Mouse (Mus musculus) hindbrain, embryonic 10.5 days (tissue): Measurements from ENCODE around the gene Clic3. TPM values are rescaled to one million over a fixed set of nuclear protein-coding genes. Genes with fewer than 3 reads are reported as not detected.
"Not testable (repeated sequence)": the region's sequence is repeated elsewhere in the genome, so short reads cannot be mapped to it uniquely, and the experiment has no call there.

ENCODE experiments used
- DNase-seq: peaks from one replicate; pipeline ENCODE4 v3.0.0-alpha.2; 2017; ENCODE audit warnings: low spot score
- H3K27ac ChIP-seq: fragments of 300-500 bp; sonication (generic); 2 replicates; pipeline ENCODE4 v1.5.1; 2016; ENCODE audit warnings: mild to moderate bottlenecking, moderate library complexity
- H3K27me3 ChIP-seq: fragments of 300-500 bp; sonication (generic); 2 replicates; pipeline ENCODE4 v1.6.1; 2016; ENCODE audit warnings: mild to moderate bottlenecking; ENCODE audit not compliant: poor library complexity, insufficient read depth, severe bottlenecking
- H3K36me3 ChIP-seq: fragments of 300-500 bp; sonication (generic); 2 replicates; pipeline ENCODE4 v1.6.1; 2016; ENCODE audit warnings: mild to moderate bottlenecking, moderate library complexity
- H3K4me1 ChIP-seq: fragments of 300-500 bp; sonication (generic); replicated peaks from 2 replicates; pipeline ENCODE4 v1.6.1; 2016; ENCODE audit warnings: mild to moderate bottlenecking
- H3K4me3 ChIP-seq: fragments of 300-500 bp; sonication (generic); 2 replicates; pipeline ENCODE4 v1.5.1; 2016; ENCODE audit warnings: mild to moderate bottlenecking, moderate library complexity
- H3K9me3 ChIP-seq: fragments of 300-500 bp; sonication (generic); 2 replicates; pipeline ENCODE4 v1.6.1; 2016; ENCODE audit warnings: mild to moderate bottlenecking, moderate library complexity
- WGBS: fragments of 180-500 bp; shearing (Covaris S2); methylation state at CpG from one replicate; pipeline ENCODE4 v1.1.7; 2016; 5-methylcytosine and 5-hydroxymethylcytosine counted together
- polyA plus RNA-seq: library from polyadenylated mRNA; unstranded; fragments of >200 nt; fragmentation: Nextera tagmentation; extraction: Ambion mirVana; gene quantifications from 2 replicates; pipeline ENCODE4 v1.2.1, GENCODE M21; 2016

The Clic3 gene
- 0.90 and 1.2 TPM in 2 replicates for polyA plus RNA-seq

DNA sequence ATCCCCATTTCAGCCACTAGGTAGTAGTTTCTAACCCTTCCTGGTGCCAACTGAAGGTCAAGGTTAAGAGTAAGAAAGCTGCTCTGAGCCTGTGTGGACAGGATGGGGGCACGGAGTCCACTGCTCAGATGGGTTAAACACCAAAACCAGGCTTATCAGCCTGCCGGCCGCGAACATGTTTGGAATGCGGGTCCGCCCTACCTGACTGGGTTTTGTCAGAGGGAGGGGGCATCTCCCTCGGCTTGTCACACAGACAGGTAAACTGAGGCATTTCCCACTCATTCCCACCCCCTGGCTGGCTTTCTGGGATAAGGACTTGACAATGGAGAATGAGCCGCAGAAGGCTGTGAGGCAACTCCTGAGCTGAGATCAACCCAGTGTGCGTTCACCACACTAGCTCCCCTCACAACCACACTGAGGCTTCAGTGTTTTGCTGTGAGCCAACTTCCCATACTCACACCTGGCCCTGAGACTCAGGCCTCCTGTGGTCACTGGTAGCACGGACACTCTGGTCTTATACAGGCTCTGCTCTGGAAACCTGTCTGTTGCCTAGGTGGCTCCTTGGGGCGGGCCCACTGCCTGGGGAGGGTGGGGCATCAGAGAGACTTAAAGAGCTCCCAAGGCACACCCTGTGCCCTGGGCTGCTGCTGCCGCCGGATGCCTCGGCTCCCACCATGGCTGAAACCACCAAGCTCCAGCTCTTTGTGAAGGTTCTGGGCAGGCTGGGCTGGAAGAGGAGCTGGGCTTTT, at the start of gene Clic3:
Gene Clic3, plus strand, starts transcription at position 634 of the 749 bp plus-strand sequence.
- no peak within 1 kb of the TSS for H3K4me3 ChIP-seq
- WGBS: 62% methylated on average over 14 of the region's 14 CpGs
- no peak for DNase-seq

DNA sequence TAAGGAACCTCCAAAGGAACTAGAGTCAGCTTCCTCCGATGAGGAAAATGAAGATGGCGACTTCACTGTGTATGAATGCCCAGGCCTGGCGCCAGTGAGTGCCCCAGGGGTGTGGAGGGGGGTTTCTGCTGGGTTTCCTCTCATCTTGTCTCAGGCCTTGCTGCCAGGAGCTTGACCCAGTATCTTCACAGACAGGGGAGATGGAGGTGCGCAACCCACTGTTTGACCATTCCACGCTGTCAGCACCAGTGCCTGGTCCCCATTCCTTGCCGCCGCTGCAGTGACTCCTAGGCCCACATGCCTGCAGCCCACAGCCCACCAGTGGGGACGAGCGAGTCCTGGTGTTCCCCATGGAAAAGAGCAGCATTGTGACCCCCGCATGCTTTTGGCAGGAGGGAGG, 47.7 kb upstream of the Clic3 start:
- peaks cover 13% of the 10 kb centered on the region for H3K4me1 ChIP-seq
- no peak for DNase-seq
- H3K27me3 ChIP-seq: peaks cover 13% of the 10 kb centered on the region
- no peaks in the 10 kb centered on the region for H3K9me3 ChIP-seq
- WGBS: 86% methylated on average over 10 of the region's 10 CpGs
- no peak overlapping the region for H3K4me3 ChIP-seq
- H3K36me3 ChIP-seq: peaks cover 32% of the 10 kb centered on the region
- no peak overlapping the region for H3K27ac ChIP-seq

More for the DNA sequence above, at the start of gene Clic3:
- H3K36me3 ChIP-seq: peaks cover 9% of the 10 kb centered on the region
- peaks cover 22% of the 10 kb centered on the region for H3K4me1 ChIP-seq
- H3K27ac ChIP-seq: no peak within 1 kb of the TSS
- H3K9me3 ChIP-seq: no peaks in the 10 kb centered on the region
- H3K27me3 ChIP-seq: no peaks in the 10 kb centered on the region

DNA sequence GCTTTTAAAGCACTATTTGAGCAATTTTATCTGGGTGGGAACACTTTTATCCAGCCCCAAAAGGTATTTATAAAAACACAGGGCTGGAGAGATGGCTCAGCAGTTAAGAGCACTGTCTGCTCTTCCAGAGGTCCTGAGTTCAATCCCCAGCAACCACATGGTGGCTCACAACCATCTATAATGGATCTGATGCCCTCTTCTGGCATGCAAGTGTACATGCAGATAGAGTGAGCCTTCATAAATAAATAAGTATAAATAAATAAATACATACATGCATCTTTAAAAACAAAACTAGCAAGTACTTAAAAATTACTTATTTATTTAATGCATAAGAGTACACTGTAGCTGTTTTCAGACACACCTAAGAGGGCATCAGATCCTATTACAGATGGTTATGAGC, 43.2 kb upstream of the Clic3 start:
- H3K4me3 ChIP-seq, H3K27me3 ChIP-seq, H3K27ac ChIP-seq, DNase-seq, H3K9me3 ChIP-seq: not testable (repeated sequence)
- peaks cover 18% of the 10 kb centered on the region for H3K36me3 ChIP-seq
- H3K4me1 ChIP-seq: peaks cover 12% of the 10 kb centered on the region; the same call in 1 of the 2 replicates

DNA sequence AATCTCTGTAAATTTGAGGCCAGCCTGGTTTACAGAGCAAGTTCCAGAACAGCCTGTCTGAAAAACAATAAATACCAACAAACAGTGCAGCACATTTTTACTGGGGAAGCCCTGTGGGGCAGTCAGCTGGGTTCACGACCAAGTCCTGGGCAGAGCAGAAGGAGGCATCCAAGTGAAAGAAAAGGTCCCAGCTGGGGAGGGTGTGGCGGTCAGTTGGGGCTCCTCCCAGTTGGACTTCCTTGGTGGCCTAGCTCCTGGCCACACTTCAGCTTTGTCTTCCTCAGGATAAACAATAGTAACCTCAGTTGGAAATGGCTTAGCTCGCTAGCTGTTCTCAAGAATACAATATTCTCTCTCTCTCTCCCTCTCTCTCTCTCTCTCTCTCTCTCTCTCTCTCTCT, 39.2 kb upstream of the Clic3 start:
- no peaks in the 10 kb centered on the region for H3K36me3 ChIP-seq
- H3K9me3 ChIP-seq: no peaks in the 10 kb centered on the region
- WGBS: 13% methylated on average over 3 of the region's 3 CpGs
- H3K27me3 ChIP-seq: peaks cover 8% of the 10 kb centered on the region; the same call in 1 of the 2 replicates
- no peak overlapping the region for H3K27ac ChIP-seq
- no peak overlapping the region for H3K4me3 ChIP-seq
- H3K4me1 ChIP-seq: peaks cover 13% of the 10 kb centered on the region; the same call in 1 of the 2 replicates
- DNase-seq: no peak

DNA sequence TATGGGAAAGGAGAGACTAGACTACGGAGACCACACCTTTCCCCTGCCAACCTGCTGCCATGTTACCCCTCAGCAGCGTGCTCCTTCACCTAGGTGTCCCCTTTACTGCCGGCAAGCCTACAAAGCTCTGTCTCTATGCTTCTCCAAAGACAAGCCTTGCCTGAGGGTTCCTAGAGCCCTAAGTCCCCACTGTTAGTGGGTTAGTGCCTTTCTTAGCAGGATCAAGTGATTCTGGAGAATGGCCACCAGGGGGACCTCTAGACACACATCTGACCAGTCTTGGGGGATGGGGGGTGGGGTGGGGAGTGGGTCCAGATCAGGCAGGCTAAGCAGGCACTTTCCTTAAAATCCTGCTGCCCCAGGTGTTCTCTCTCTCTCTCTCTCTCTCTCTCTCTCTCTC, 34.7 kb upstream of the Clic3 start:
- Histone ChIP-seq H3K36me3 (no peaks in the 10 kb centered on the region), H3K9me3 (no peaks in the 10 kb centered on the region), H3K27ac (no peak overlapping the region), H3K27me3 (peaks cover 52% of the 10 kb centered on the region), H3K4me1 (peaks cover 7% of the 10 kb centered on the region; the same call in 1 of the 2 replicates), H3K4me3 (no peak overlapping the region)
- DNase-seq: peak; percentile 62
- WGBS: 20% methylated on average over 3 of the region's 3 CpGs

DNA sequence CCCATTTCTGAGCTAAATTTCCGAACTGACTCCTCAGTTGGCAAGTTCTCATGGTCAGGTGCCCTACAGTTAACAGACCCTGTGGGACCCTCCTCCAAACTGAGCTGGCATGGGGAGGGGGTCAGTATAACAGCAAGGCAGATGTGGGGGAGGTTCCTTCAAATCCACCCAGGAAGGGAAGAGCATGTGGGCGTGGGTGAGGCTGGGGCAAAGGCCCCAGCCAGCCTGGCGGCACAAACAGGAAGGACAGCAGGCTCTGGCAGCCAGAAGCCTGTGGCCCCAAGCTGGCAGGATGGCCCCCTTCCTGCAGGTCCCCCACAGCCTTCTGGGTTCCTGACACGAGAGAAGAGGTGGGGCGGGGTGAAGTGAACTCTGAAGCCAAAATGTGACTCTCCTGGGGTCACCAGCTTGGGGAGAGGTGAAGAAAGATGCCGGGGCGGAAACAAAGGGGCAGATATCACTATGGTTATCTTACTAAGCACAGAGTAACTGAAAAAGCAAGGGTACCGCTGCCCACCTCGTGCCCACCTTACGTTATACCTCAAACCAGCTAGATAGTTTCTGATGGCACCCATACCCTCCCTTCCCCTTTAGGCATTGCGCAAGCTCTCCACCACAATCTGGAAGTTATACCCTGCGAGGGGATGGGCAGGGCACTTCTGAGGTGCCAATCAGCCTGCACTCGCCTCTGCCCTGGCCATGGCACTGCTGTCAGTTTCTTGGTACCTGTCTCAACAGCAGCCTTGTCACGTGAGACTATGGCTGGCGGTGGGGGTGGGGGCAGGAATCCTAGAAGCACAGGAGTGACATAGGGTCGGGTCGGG, 33.8 kb upstream of the Clic3 start, which contains the start of gene Fut7:
Gene Fut7, plus strand, starts transcription at position 681 of the 824 bp plus-strand sequence.
- Histone ChIP-seq H3K9me3 (no peaks in the 10 kb centered on the region), H3K4me1 (peaks cover 2% of the 10 kb centered on the region; the same call in 1 of the 2 replicates), H3K27ac (no peak within 1 kb of the TSS), H3K36me3 (no peaks in the 10 kb centered on the region), H3K27me3 (peaks cover 53% of the 10 kb centered on the region), H3K4me3 (no peak within 1 kb of the TSS)
- DNase-seq: no peak
- 68% methylated on average over 17 of the region's 17 CpGs for whole genome bisulfite sequencing

DNA sequence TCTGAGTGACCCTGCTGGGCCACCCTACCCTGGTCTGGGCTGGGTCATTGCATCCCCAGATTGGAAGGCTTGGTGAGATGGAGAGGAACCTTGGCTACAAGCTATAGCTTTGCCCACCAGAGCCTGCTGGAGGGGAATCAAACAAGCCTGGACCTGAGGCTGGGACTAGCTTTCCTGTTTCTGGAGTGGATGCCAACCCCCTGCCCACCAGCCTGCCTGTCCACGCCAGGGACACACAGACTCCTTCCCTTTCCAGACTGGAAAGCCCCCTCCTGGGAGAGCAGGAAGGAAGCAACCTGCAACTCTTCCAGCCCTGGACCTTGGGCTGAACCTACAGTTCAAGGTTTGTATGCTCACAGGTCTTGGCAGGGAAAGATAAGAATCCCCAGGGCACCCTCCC, 33.0 kb upstream of the Clic3 start:
- Histone ChIP-seq H3K4me1 (peaks cover 6% of the 10 kb centered on the region), H3K27me3 (peaks cover 49% of the 10 kb centered on the region), H3K27ac (no peak overlapping the region), H3K4me3 (no peak overlapping the region), H3K9me3 (no peaks in the 10 kb centered on the region), H3K36me3 (no peaks in the 10 kb centered on the region)
- 71% methylated on average over 1 of the region's 1 CpGs for WGBS
- DNase-seq: no peak

DNA sequence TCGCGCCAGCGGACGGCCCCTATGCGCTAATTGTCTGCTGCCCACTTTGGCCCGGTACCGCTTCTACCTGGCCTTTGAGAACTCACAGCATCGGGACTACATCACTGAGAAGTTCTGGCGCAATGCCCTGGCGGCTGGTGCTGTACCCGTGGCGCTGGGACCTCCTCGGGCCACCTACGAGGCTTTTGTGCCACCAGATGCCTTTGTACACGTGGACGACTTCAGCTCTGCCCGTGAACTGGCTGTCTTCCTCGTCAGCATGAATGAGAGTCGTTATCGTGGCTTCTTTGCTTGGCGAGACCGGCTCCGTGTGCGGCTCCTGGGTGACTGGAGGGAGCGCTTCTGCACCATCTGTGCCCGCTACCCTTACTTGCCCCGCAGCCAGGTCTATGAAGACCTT, 31.2 kb upstream of the Clic3 start:
- Histone ChIP-seq H3K4me3 (no peak overlapping the region), H3K27ac (no peak overlapping the region), H3K4me1 (peaks cover 24% of the 10 kb centered on the region), H3K9me3 (no peaks in the 10 kb centered on the region), H3K27me3 (peaks cover 60% of the 10 kb centered on the region), H3K36me3 (no peaks in the 10 kb centered on the region)
- no peak for DNase-seq
- WGBS: 51% methylated on average over 27 of the region's 27 CpGs

DNA sequence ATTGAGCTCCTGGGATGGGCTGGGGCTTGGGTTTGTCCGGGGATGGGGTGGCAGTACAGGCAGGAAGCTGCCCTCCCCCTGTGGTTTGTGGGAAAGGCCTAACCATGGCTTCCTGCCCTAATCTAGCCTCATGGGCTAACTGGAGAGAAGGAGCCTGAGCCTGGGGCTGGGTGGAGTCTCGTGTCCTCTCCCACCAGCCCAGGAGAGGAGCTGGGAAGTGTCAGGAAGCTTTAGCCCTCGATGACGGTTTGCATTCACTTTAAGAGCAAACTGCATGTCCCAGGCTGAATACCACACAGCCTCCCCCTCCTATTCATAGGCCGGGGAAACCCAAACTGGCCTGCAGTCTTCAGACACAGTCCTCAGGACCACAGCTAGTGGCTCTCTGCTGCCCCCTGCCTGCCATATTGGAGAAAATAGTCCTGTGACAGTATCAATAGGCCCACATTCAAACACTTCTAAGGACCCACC, 29.9 kb upstream of the Clic3 start:
- Histone ChIP-seq H3K27ac (no peak overlapping the region), H3K27me3 (peaks cover 72% of the 10 kb centered on the region), H3K4me1 (peaks cover 37% of the 10 kb centered on the region), H3K36me3 (no peaks in the 10 kb centered on the region), H3K9me3 (no peaks in the 10 kb centered on the region), H3K4me3 (no peak overlapping the region)
- peak; percentile 82 for DNase-seq
- WGBS: 33% methylated on average over 5 of the region's 5 CpGs

DNA sequence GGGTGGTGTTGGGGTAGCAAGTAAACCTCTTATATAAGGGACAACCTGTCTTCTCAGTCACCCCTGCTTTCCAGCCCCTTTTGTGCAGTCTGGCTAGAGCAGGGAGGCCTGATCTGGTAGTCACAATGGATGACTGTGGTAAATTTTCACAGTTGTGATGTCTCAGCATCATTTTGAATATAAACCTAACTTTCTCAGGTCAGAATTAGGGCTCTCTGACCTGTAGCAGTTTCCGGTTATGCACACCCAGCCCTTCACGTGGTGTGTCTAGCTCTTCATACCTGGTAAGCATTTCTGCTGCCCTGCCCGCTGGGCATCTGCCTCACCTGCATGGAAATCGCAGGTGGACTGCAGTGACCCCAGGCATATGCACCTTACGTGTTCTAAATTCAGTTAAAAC, 29.4 kb upstream of the Clic3 start:
- peaks cover 42% of the 10 kb centered on the region for H3K4me1 ChIP-seq
- no peaks in the 10 kb centered on the region for H3K9me3 ChIP-seq
- DNase-seq: no peak
- no peak overlapping the region for H3K4me3 ChIP-seq
- whole genome bisulfite sequencing: 91% methylated on average over 5 of the region's 5 CpGs
- no peak overlapping the region for H3K27ac ChIP-seq
- H3K36me3 ChIP-seq: no peaks in the 10 kb centered on the region
- peaks cover 77% of the 10 kb centered on the region for H3K27me3 ChIP-seq

DNA sequence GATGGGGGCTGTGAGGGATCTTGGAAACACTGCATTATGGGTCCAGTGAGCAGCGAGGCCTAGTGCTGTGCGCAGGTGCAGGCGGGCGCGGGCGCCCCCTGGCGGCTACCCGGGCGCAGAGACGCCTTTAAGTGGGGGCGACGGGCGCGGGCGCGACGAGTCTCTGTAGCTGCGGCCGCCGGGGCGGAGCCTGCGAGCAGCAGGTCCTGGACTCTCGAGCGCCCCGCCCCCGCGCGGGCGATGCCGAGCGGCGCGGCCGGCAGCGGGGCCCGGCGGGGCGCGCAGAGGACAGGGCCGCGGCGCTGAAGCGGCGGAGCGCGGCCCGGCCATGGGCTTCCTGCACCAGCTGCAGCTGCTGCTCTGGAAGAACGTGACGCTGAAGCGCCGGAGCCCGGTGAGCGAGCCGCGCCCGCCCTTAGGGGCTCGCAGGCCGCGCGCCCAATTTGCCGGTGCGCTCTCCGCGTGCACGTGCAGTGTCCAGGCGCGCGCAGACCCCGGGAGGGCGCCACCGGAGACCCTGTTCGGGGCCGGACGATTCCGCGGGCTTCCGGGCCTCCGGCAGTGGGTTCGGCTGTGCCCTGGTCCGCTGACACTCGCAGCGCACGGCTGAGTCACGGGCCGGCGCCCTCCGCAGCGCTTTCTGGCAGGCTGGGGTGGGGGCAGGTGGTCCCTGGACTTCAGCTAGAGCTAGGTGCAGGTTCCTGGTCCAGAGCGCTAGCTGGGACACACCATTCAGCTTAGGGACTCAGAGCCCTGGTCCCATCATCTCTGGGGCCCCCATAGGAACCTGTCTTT, 28.0 kb upstream of the Clic3 start, which contains the start of gene Abca2:
Gene Abca2, plus strand, starts transcription at position 262 of the 795 bp plus-strand sequence.
- H3K4me1 ChIP-seq: peaks cover 51% of the 10 kb centered on the region
- no peaks in the 10 kb centered on the region for H3K9me3 ChIP-seq
- peak within 1 kb of the TSS; percentile 85 for H3K4me3 ChIP-seq
- H3K27ac ChIP-seq: peak within 1 kb of the TSS; percentile 92
- DNase-seq: peak; percentile 95
- peaks cover 78% of the 10 kb centered on the region for H3K27me3 ChIP-seq
- no peaks in the 10 kb centered on the region for H3K36me3 ChIP-seq
- WGBS: under 1% methylated on average over 89 of the region's 89 CpGs

DNA sequence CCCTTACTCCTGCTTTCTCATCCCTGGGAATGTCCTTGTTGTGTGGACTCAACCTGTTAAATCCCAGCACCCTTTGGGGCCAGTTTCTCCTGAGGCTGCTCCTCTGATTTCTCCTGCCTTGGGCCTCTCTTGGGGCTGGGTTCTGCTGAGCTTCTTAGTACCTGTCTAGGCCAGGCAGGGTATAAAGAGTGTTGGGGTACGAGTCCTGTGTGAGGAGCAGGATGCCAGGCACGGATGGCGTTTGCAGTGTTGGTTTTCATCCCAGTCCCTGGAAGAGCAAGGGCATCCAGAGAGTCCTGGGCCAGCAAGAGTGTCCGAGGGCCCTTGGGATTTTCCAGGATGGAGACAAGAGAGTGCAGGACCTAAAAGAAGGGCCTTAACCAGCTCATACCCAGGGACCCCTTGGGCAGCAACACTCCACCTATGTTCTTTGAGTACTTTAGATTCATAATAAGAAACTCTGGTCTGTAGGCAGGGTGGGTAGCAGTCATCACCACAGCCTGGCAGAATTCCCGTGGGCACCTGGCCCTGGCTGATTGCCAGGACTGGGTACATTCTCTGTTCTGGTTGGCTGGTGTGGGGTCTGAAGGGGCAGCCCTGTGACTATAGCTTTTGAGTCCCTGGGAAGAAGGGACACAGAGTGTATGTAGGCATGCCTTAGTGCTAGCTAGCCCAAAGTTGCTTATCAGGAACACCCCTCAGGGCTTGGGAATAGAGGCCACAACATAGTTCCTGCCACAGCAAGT, 27.0 kb upstream of the Clic3 start:
- H3K36me3 ChIP-seq: no peaks in the 10 kb centered on the region
- H3K27ac ChIP-seq: peak overlapping the region; percentile 92; the same call in 1 of the 2 replicates
- H3K4me1 ChIP-seq: peaks cover 51% of the 10 kb centered on the region
- H3K27me3 ChIP-seq: peaks cover 76% of the 10 kb centered on the region
- no peak for DNase-seq
- no peaks in the 10 kb centered on the region for H3K9me3 ChIP-seq
- H3K4me3 ChIP-seq: peak overlapping the region; percentile 85
- 72% methylated on average over 5 of the region's 5 CpGs for WGBS
